Mouse (Mus musculus): ENCODE data around the gene Cd209d. TPM values are rescaled to one million over a fixed set of nuclear protein-coding genes. Genes with fewer than 3 reads are reported as not detected.
"Not testable (repeated sequence)": the region's sequence is repeated elsewhere in the genome, so short reads cannot be mapped to it uniquely, and the experiment has no call there.

Cd209d gene
- not detected for total RNA-seq (2021)
- long read RNA-seq, experiment 1: 0 reads
- long read RNA-seq, experiment 2: 0 reads

DNA sequence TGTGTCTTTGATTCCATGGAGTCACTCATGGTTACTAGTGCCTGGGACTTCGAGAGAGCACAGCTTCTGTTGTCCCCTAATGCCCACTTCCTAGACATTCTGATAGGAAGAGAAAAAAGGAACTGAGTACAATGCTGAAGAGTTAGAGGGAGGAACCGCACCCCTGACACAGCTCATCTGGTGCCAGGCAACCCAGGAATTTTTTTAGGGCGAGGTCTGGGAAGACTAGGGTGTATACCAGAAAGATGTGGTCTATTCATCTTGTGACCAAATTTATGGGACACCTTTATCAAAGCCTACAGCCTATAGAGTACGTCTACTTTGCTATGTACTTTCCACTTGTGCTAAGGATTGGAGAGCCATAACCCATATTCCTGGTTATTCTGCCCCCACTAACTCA, at the start of gene Cd209d:
Gene Cd209d, minus strand, starts transcription at position 101 of the 400 bp plus-strand sequence.
- no peak for DNase-seq (ENCODE audit: low spot score in 2 of 2)

DNA sequence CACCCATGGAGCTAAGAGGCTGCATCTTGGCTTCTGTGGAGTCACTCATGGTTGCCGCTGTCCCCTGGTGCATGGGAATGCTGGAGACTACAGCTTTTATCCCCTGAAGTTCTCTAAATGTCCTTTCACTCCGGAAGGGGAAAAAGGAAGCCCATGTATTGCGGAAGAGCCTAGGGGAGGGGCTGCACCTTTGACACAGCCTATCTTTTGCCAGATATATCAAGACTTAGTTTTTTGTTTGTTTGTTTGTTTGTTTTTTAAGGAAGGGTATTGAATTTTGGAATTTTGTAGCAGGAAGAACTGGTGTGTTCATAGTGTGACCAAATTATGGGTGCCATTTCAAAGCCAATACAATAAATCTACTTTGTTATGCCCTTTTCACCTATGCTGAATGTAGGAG, 48.4 kb upstream of the Cd209d start, which contains the start of gene Cd209b:
Gene Cd209b, minus strand, starts transcription at position 101 of the 400 bp plus-strand sequence.
- no peak for DNase-seq (ENCODE audit: low spot score in 2 of 2)

DNA sequence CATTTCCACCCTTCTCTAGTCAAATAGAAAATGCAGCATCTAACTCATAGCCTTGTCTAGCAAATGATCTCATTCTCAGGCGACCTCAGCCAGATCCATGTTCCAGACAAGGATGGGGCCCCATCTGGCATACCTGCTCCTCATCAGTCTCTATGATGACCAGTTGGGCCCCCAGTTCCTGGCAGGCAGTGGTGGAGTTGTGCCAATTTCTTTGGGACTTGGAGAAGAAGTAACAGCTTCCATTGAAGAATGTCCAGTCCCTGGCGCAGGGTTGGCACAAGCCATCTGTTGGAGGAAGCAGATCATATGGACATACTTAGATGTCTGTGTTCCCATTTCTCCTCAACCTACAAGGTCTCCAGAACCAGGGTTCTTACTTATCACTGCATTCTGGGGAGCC, 2.2 kb downstream of the Cd209d start:
- no peak for DNase-seq (ENCODE audit: low spot score in 2 of 2)

DNA sequence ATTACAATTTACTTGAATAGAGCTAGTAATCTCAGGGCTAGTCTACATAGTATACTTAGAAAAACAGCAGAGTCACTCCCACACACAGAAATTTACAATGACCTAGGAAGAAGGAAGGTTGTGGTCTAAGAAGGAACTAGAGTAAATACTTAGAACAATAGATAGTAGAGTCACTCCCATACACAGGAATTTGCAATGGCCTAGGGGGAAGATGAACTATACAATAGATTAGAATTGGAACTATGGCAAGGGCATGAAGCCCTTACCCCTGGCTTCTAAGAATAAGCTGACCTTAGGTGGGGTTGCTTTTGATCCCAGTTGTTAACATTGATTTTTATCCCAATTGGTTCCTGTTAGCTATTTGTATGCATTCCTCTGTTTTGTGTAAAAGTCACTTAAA, 15.6 kb downstream of the Cd209d start:
- not testable (repeated sequence) for DNase-seq (ENCODE audit: low spot score in 2 of 2)

DNA sequence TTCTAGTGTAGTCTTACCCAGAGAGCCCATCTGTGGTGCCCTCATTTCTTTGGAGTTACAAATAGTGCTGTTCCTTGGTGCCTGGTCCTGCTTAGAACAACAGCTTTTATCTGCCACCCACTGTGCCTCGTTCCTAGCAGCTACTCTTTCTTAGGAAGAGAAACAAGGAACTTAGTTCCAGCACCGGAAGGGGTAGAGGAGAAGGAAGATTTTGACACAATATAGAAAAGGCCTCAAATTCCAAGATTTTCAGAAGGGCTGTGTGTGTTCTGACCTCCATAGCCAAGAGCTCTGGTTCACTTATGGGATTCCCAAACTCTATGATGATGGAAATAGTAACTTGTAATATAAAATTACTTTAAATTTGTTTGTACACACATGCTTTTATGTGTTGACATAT, 24.1 kb downstream of the Cd209d start, which contains the start of gene Cd209e:
Gene Cd209e, minus strand, starts transcription at position 101 of the 400 bp plus-strand sequence.
- no peak for DNase-seq (ENCODE audit: low spot score in 2 of 2)

Other genes starting within 250 kb of the Cd209d start
- 10 to 100 TPM; 34.0 to 51.8 TPM for gene Stxbp2, start 247.6 kb downstream of the Cd209d start, total RNA-seq (2021)
- gene Retn, start 222.8 kb downstream of the Cd209d start, total RNA-seq (2021): under 1 TPM; 0.39 to 0.45 TPM
- under 1 TPM in 1 of 2 experiments, not detected in 1; 0.33 TPM for gene Mcemp1, start 212.8 kb downstream of the Cd209d start, total RNA-seq (2021)
- gene Fcor, start 206.2 kb downstream of the Cd209d start, total RNA-seq (2021): 10 to 100 TPM; 19.8 to 23.4 TPM
- gene Trappc5, start 202.3 kb downstream of the Cd209d start, total RNA-seq (2021): 10 to 100 TPM; 27.9 to 28.5 TPM
- gene Fcer2a, start 184.4 kb downstream of the Cd209d start, total RNA-seq (2021): not detected
- gene Clec4g, start 157.9 kb downstream of the Cd209d start, total RNA-seq (2021): not detected
- not detected for gene Cd209a, start 129.6 kb downstream of the Cd209d start, total RNA-seq (2021)
- not detected for gene Cd209e, start 24.2 kb downstream of the Cd209d start, total RNA-seq (2021)
- under 1 TPM; 0.45 to 0.53 TPM for gene Cd209b, start 48.3 kb upstream of the Cd209d start, total RNA-seq (2021)
- under 1 TPM; 0.21 to 0.69 TPM for gene Cd209c, start 76.2 kb upstream of the Cd209d start, total RNA-seq (2021)
- under 1 TPM in 1 of 2 experiments, not detected in 1; 0.46 TPM for gene Cd209f, start 227.3 kb upstream of the Cd209d start, total RNA-seq (2021)